Mouse (Mus musculus) lung, postnatal 0 days (tissue): ENCODE results near the gene Mri1.

ENCODE experiments used
- CTCF ChIP-seq: IDR thresholded peaks from 2 replicates; pipeline ENCODE4 v1.5.1; 2016; ENCODE audit warnings: antibody characterized with exemption, mild to moderate bottlenecking
- EP300 ChIP-seq: IDR thresholded peaks from 2 replicates; pipeline ENCODE4 v1.6.1; 2016; ENCODE audit warnings: antibody characterized with exemption, mild to moderate bottlenecking, control low read depth

DNA sequence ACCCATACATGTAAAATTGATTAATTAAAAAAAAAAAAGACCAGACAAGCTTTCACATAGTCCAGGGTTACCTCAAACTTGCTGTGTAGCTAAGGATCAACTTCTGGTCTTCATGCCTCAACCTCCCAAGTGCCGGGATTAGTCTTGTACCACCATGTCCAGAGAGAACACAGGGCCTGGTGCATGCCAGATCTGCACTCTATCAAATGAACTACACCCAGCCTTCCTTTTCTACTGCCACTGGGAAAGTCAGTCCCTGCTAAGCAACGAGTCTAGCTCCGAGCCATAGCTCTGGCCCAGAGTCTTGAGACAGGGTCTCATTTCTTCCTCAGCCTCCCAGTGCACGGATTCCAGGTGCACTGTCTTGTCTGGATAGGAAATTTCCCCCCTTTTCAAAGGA, 43.8 kb downstream of the Mri1 start:
- TF ChIP-seq EP300: no peak
- no peak for TF ChIP-seq CTCF
